Mouse (Mus musculus) bone marrow macrophage, adult 2 months (primary cell): Measurements from ENCODE around the gene Wnt8b. TPM values are rescaled to one million over a fixed set of nuclear protein-coding genes. Genes with fewer than 3 reads are reported as not detected.

Experiments
- H3K27ac ChIP-seq: 2 replicates; pipeline ENCODE4 v1.5.1; 2012; ENCODE audit warnings: low read depth, low read length; ENCODE audit not compliant: insufficient read depth
- H3K4me1 ChIP-seq: 2 replicates; pipeline ENCODE4 v1.6.1; 2012; ENCODE audit warnings: low read length; ENCODE audit not compliant: control insufficient read depth, insufficient read depth
- H3K4me3 ChIP-seq: 2 replicates; pipeline ENCODE4 v1.5.1; 2012; ENCODE audit warnings: mild to moderate bottlenecking, low read length, moderate library complexity; ENCODE audit not compliant: insufficient read depth
- CTCF ChIP-seq: IDR thresholded peaks from 2 replicates; pipeline ENCODE4 v1.5.1; 2012; ENCODE audit warnings: low read depth, mild to moderate bottlenecking, low read length, moderate library complexity
- POLR2A ChIP-seq: IDR thresholded peaks from 2 replicates; pipeline ENCODE4 v1.6.1; 2012; ENCODE audit warnings: mild to moderate bottlenecking, low read depth, low read length, borderline replicate concordance
- polyA plus RNA-seq: library from polyadenylated mRNA; stranded (reverse); fragments of >200 nt; gene quantifications from 2 replicates; pipeline ENCODE4 v1.2.4, GENCODE M21; 2012; ENCODE audit not compliant: missing spikeins, insufficient read depth, insufficient read length

Gene Wnt8b
- polyA plus RNA-seq, 1 experiment, result not detected

- no peak overlapping the region for H3K27ac ChIP-seq
- H3K4me1 ChIP-seq, result no peaks in the 10 kb centered on the region
- TF ChIP-seq POLR2A, result no peak
- no peak for TF ChIP-seq CTCF
- H3K4me3 ChIP-seq, result no peak overlapping the region
Observed at GRCm38 (mm10) chr19:44510534-44511175, 17.4 kb downstream of the Wnt8b start.

GRCm38 (mm10) chr19:44511451-44512231 lies 18.4 kb downstream of the Wnt8b start:
- Histone ChIP-seq H3K4me1 (no peaks in the 10 kb centered on the region), H3K27ac (no peak overlapping the region), H3K4me3 (no peak overlapping the region)
- TF ChIP-seq CTCF (no peak), POLR2A (no peak)

GRCm38 (mm10) chr19:44512601-44513000 lies 19.3 kb downstream of the Wnt8b start:
- TF ChIP-seq CTCF (no peak), POLR2A (no peak)
- Histone ChIP-seq H3K27ac (no peak overlapping the region), H3K4me3 (no peak overlapping the region), H3K4me1 (no peaks in the 10 kb centered on the region)

GRCm38 (mm10) chr19:44513054-44513833 lies 20.0 kb downstream of the Wnt8b start:
- no peak overlapping the region for H3K27ac ChIP-seq
- no peak for TF ChIP-seq POLR2A
- no peak for TF ChIP-seq CTCF
- no peak overlapping the region for H3K4me3 ChIP-seq
- no peaks in the 10 kb centered on the region for H3K4me1 ChIP-seq

- H3K4me1 ChIP-seq, result no peaks in the 10 kb centered on the region
- no peak overlapping the region for H3K27ac ChIP-seq
- TF ChIP-seq POLR2A (no peak), CTCF (no peak)
- H3K4me3 ChIP-seq, result no peak overlapping the region
Observed at GRCm38 (mm10) chr19:44513921-44514482, 20.7 kb downstream of the Wnt8b start.

- no peak overlapping the region for H3K4me3 ChIP-seq
- H3K4me1 ChIP-seq, result no peaks in the 10 kb centered on the region
- no peak for TF ChIP-seq CTCF
- TF ChIP-seq POLR2A, result no peak
- H3K27ac ChIP-seq, result no peak overlapping the region
Observed at GRCm38 (mm10) chr19:44514521-44515451, 21.5 kb downstream of the Wnt8b start.

- no peak overlapping the region for H3K4me3 ChIP-seq
- TF ChIP-seq CTCF (no peak), POLR2A (no peak)
- no peaks in the 10 kb centered on the region for H3K4me1 ChIP-seq
- H3K27ac ChIP-seq, result no peak overlapping the region
Observed at GRCm38 (mm10) chr19:44515769-44516168, 22.5 kb downstream of the Wnt8b start.

GRCm38 (mm10) chr19:44517996-44518768 lies 24.9 kb downstream of the Wnt8b start:
- Histone ChIP-seq H3K4me3 (no peak overlapping the region), H3K27ac (no peak overlapping the region), H3K4me1 (no peaks in the 10 kb centered on the region)
- no peak for TF ChIP-seq CTCF
- TF ChIP-seq POLR2A, result no peak
